Mouse (Mus musculus) kidney, adult 2 months (tissue): Measurements from ENCODE around the gene Trf.

Source experiments
- CTCF ChIP-seq: fragments of 200-500 bp; conservative IDR thresholded peaks from 2 replicates; pipeline ENCODE4 v1.5.1; 2011; ENCODE audit warnings: low read depth, mild to moderate bottlenecking, control low read depth, low read length, moderate library complexity, mixed read lengths; ENCODE audit not compliant: insufficient read depth, insufficient read length
- POLR2A ChIP-seq: fragments of 200-500 bp; IDR thresholded peaks from one replicate; pipeline ENCODE4 v1.6.1; 2011; ENCODE audit warnings: low read depth, low read length, control low read depth

DNA sequence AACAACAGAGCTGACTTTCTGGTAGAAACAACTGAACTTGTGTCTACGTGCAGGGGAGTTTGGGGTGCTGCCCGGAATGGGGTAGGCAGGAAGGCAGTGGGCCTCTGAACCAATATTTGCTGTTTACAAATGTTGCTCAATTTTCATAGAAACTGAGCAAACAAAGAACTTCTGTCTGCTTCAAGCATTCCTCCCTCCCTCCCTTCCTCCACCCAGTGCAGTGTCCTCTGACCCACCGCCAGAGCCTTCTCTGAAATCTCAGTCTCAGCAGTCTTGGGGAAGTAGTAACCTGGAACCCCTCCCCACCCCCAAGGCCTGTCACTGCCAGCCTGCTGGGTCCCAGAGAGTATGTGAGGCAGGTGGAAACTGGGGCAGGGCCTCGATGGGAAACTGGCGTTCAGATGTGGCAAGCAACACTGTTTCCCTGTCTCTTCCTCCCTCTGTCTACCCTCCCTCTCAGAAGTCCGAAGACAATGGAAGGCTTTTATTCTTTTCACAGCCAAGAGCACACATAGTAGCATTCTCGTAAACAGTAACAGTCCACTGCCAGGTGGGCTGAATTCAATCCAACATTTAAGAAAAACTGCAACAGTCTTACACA lies 4.4 kb upstream of the Trf start:
- TF ChIP-seq POLR2A: no peak
- TF ChIP-seq CTCF: no peak
